Mouse (Mus musculus) neutrophil, adult 83 days (primary cell): ENCODE measurements around the gene Snx3. TPM values are rescaled to one million over a fixed set of nuclear protein-coding genes. Genes with fewer than 3 reads are reported as not detected.

Source experiments
- total RNA-seq, 2 experiments: library from RNA; stranded (reverse); gene quantifications; one replicate each; pipeline ENCODE4 v1.2.4; 2023

The Snx3 gene
- 100 to 1,000 TPM; 102 to 105 TPM for total RNA-seq

DNA sequence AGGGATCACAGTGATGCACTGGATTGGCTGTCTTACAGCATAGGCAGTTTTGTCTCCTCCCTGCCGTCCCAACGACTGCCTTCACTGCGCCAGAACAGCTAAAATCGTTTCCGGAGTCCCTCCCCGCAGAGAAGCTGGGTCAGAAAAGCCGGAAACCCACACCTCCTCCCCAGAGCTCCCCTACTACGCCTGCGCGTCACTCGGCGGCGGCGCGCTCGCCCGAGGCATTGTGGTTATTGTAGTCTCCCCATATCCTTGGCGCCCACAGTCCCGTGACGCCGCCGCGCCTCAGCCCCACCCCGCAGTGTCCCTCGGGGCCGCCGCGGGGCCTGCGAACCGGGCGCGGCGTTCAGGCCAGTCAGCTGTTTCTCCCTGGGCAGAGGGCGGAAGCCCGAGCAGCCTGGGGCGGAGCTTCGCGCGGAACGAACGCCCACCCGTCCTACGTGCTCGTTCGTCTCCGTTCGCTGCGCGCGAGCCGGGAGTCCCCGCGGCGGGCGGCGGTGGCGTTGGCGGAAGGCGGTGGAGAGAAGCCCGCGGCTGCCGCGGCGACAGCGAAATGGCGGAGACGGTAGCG lies at the start of gene Snx3:
Snx3 (plus strand) TSS at position 256 of the 574 bp plus-strand sequence.

DNA sequence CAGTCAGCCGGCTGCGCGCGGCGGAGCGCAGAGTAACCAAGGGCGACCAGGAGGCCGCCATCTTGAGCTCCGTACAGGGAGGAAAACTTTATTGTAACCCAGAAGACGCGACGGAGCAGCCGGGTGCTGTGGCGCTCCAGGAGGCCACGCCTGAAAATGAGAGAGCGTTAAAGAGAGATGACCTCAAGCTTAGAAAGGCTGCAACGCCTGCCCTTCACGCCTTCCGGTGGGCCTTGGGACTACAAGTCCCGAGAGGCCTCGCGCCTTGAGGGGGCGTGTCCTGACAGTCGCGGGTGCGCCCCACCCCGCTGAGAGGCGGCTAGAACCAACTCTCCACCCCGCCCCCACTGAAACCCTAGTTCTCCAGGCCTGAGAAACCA lies 23.5 kb upstream of the Snx3 start, which contains the start of gene Afg1l:
Afg1l (minus strand) TSS at position 225 of the 380 bp plus-strand sequence.

DNA sequence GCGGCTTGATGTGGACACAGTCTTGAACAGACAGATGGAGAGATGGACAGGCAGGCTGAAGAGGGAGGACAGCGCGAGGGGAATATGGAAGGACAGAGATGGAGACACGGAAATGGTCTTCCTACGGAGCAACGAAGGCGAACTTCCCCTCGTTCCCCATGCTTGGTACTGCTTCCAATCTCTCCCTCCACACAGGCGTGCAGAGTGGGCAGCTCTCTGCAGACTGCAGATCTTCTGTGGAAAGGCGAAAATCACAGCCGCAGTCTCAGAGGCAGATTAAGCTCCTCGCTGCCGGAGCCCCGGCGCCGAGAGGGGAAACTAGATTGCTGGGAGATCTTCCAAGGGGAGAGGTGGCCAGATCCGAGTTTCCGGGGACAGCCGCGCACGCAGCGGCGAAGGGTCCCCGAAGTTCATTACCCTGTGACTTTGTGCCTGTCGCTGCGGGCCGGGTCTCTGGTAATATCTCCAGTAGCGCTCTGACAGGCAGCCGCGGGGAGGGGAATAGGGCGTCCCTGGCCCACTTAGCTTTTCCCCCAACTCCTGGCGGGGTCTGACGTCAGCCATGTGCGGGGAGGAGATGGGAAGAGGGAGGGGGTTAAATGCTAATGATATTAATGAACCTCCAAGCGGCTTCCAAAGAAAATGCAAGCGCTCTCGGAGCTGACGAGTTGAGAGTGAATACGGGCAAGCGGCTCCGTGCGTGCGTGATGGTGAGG lies 81.5 kb downstream of the Snx3 start, which contains the start of the genes Nr2e1 and Ostm1:
Nr2e1 (minus strand) TSS at position 476 of the 716 bp plus-strand sequence.
Ostm1 (plus strand) TSS at position 666 of the 716 bp plus-strand sequence.

Other genes starting within 250 kb of the Snx3 start
- 10 to 100 TPM; 83.8 to 91.9 TPM for gene Foxo3, start 225.3 kb upstream of the Snx3 start, total RNA-seq
- gene Afg1l, start 23.5 kb upstream of the Snx3 start, total RNA-seq = 1 to 10 TPM; 1.3 to 1.6 TPM
- gene Nr2e1, start 81.6 kb downstream of the Snx3 start, total RNA-seq = not detected
- 10 to 100 TPM; 29.3 to 30.1 TPM for gene Ostm1, start 81.8 kb downstream of the Snx3 start, total RNA-seq